Mouse (Mus musculus) adrenal gland, postnatal 25 days (tissue): ENCODE data around the gene Pip5kl1. TPM values are rescaled to one million over a fixed set of nuclear protein-coding genes. Genes with fewer than 3 reads are reported as not detected.

Experiments used
- DNase-seq: peaks from one replicate; pipeline ENCODE4 v3.0.0; 2021; ENCODE audit warnings: mixed read lengths
- total RNA-seq: library from RNA; stranded (reverse); gene quantifications from 2 replicates; pipeline ENCODE4 v1.2.3, GENCODE M21; 2021

Gene Pip5kl1
- total RNA-seq, 1 experiment from 2014 or later = not detected

DNA sequence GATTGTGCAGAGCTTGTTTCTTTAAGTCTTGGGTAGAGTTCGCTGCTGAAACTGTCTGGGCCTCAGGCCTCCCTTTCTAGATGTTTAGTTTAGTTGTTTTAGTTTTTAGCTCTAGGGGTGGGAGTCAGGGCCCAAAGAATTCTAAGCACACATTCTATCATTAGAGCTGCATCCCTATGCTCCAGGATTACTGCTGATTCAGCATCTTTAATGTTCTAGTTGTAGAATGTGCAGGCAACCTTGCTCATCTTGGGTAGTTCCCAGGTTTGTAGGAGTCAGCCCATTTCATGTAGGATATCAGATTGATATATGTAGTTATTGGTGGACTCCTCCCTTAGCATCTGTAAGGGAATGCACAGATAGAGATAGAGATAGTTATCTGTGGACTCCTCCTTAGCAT is 42.5 kb downstream of the Pip5kl1 start:
- DNase-seq = no peak

DNA sequence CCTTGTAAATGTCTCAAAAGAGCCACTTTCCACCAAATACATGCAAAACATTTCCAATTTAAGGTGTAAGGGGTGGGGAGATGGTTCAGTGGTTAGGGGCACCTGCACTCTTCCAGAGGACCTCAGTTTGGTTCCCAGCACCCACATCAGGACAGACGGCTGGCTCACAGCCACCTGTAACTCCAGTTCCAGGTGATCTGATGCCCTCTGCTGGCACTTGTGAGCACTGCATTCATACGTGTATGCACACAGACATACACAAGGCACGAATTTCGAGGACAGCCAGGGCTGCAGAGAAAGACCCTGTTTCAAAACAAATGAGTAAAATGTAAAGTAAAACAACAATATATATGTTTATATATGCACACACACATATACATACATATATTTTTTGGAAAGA is 43.0 kb downstream of the Pip5kl1 start:
- DNase-seq = no peak

GRCm38 (mm10) chr2:32618051-32618450 is 43.5 kb downstream of the Pip5kl1 start:
- DNase-seq = no peak

- DNase-seq = peak; percentile 58
Measured at GRCm38 (mm10) chr2:32620682-32621516, 46.3 kb downstream of the Pip5kl1 start.

- no peak for DNase-seq
Measured at GRCm38 (mm10) chr2:32621517-32621859, 46.9 kb downstream of the Pip5kl1 start, which contains the start of gene Ak1. TSS of gene Ak1 (plus strand) at chr2:32621758.

- DNase-seq = no peak
Measured at GRCm38 (mm10) chr2:32624111-32624748, 49.6 kb downstream of the Pip5kl1 start.

GRCm38 (mm10) chr2:32625212-32625872 is 50.7 kb downstream of the Pip5kl1 start:
- peak; percentile 81 for DNase-seq

DNA sequence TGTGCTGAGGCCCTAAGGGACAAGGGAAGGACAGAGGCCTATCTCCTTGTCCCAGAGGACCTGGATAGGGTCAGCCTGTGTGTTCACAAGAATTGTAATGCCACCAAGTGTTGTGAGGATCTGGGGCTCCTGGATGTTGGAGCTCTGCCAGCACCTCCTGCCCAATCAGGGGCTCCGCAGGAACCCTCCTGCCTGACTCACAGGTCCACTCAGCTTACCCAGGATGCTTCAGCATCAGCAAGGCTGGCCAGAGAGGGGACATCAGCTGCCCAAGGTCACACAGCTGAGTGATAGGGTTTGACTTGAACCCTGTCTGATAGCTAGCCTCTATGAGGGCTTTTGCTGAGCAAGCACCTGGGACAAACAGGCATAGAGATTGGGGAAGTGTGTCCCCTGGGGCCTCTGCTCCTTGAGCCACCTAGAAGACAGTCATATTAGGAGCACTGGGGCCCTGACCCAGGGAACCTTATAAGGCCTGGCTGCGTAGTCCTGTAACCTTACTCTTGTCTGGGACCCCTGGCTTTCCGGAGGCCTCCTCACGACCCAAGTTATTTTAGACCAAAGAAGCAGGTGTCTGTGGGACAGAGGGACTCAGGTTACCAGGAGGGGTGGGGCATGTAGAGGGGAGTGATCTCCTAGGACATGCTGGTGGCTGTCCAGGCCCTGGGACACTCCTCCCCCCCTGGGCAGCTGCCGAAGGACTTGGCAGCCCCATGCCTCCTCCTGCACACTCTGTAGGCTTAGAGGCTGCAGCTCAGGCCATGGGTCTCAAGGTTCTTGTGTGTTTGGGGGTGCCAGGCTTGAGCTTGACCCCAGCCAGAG is 51.5 kb downstream of the Pip5kl1 start:
- DNase-seq = peak; percentile 83

DNA sequence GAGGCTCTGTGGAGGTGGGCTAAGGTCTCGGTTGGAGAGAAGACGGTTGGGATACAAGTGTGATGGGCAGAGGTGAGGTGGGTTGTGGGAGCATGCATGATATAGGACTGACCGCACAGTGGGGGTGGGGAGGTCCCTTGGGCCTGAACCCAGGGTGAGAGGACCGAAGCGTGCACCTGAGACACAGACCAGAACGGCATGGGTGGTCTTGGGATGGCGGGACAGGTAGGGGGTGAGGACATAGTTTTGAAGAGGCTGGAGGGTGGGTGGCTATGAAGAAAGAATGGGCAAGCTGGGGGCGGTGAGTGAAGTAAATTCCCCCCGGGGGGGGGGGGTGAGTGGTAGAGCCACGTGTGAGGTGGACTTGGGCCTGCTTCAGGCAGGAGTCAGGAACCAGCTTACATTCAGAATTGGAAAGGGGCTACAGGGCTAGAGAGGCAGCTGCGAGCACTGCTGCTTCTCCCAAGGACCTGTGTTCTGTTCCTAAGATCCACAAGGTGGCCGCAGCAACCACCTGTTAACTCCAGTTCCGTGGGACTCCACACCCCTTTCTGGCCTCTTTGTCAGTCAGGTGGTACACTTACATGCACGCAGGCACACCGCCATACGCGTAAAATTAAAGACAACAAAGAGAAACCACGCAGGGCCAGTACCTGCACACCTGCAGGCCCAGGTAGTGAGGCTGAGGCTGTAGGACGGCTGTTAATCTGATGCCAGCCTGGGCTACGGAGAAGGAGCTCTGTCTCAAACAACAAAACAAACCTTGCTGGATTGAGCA is 52.9 kb downstream of the Pip5kl1 start:
- DNase-seq = no peak

DNA sequence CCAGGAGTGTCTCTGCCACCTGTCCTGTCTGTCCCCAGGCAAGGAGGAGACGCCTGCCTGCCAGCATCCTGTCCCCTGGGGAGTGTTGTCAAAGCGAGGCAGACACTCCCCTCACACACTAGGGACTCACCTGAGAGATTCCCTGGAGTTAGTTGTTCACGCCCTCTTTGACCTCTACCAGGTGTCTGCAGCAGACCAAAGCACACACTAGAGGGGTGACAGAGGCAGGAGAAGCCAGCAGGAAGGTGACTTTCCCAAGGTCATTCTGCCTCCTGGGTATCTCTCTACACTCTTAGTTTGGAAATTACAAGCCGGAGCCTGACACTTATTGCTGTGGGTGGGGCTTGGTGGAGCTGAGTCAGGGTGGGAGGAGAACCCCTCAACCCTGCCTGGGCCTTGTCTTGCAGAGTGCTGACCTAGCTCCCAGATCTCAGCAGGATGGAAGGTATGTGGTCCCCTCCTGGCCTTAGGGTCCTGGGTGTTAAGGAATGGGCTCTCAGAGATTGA is 53.5 kb downstream of the Pip5kl1 start:
- no peak for DNase-seq

DNA sequence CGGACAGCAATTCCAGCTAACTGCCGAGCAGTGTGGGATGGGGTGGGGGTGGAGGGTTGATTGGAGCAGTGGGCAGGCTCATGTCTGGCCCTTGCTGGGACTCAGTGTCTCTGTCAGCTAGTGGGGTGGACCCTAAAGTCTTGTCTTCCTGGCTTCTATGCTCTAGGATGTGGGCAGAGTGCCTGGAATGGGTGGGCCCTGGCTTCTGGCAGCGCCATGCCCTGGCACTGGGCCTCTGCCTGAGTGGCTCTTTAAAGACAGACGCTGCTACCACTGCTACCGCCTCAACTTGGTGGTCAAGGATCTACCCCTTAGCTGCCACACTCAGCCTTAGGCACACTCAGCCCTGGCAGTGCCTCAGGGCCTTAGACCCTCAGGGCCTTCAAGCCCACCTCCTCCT is 54.1 kb downstream of the Pip5kl1 start:
- DNase-seq = peak; percentile 67

DNA sequence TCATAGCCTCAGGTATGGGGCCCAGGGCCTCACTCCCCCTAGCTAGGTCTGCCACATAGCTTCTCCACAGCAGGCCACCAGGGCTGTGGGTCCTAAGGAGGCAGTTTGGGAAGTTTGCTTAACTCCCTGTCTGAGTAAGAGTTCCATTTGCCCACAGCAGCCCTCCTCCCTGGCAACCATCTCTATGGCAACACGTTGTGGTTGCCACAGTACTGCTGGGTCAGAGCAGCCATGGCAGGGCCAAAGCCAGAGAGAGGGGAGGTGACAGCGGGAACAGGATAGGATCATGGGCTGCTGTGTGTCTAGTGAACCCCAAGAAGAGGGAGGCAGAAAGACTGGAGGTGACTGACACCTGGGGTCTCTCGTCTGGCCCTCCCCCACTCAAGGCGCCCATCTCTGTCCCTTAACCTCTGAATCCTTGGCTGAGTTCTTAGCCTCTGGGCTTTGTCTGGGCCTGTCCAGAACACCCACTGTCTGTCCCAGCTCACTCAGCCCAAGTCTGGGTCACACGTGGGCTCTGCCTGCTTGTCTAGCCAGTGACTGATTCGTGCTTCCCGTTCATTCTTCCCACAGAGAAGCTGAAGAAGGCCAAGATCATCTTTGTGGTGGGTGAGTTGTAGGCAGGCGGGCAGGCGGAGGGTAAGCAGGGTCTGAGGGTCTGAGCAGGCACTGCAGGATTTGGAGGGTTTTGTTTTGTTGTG is 54.8 kb downstream of the Pip5kl1 start:
- DNase-seq = peak; percentile 46

DNA sequence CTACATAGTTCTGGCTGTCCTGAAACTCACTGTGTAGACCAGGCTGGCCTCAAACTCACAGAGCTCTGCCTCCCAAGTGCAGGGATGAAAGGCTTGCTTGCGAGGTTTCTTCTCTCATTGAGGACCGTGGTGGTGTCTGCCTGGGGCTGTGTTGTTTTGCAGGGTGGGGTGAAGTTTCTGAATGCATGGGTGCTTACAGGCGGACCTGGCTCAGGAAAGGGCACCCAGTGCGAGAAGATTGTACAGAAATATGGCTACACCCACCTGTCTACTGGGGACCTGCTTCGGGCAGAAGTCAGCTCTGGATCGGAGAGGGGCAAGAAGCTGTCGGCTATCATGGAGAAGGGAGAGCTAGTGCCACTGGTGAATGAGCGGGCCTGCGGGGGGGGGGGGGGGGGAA is 55.4 kb downstream of the Pip5kl1 start:
- DNase-seq = no peak

GRCm38 (mm10) chr2:32631046-32631445 is 56.4 kb downstream of the Pip5kl1 start:
- no peak for DNase-seq

DNA sequence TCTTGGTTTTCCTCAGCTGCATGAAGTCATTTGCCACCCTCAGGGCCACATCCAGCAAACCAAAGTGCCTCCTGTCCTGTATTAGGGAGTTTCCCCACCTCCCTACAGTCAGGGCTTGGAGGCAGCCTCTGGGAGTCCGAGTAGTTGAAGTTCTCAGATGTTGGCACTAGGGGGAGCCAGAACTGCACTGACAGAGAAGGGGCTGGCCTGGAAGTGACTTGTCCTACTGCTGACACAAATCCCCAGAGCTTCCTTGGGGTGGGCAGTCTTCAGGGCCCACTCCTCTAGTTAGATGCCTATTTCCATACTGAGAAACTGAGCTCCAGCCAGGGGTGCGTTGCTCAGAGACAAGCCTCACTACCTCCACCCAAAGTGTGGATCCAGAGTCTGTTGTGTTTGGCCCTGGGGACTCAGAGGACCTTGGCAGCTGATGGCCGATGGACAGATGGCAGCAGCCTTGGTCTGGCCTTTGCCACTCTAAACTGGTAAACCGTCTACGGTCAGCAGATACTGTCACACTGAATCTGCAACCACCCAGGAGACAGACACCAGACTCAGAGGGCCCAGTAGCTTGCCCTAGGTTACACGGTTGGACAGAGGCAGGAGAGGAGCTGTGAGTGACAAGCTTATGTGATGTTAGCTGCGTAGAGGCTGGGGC is 57.3 kb downstream of the Pip5kl1 start:
- DNase-seq = peak; percentile 73

Other genes with a start within 250 kb of the Pip5kl1 start
- gene Ciz1, start 222.5 kb upstream of the Pip5kl1 start, total RNA-seq = 85.5 and 107 TPM in 2 replicates
- gene Dnm1, start 221.5 kb upstream of the Pip5kl1 start, total RNA-seq = 13.1 and 20.4 TPM in 2 replicates
- gene 1110008P14Rik, start 192.9 kb upstream of the Pip5kl1 start, total RNA-seq = 173 and 191 TPM in 2 replicates
- 1.0 and 1.5 TPM in 2 replicates for gene Lcn2, start 186.5 kb upstream of the Pip5kl1 start, total RNA-seq
- 49.8 and 51.8 TPM in 2 replicates for gene Ptges2, start 178.9 kb upstream of the Pip5kl1 start, total RNA-seq
- 5.5 and 5.6 TPM in 2 replicates for gene Naif1, start 124.3 kb upstream of the Pip5kl1 start, total RNA-seq
- gene Slc25a25, start 123.4 kb upstream of the Pip5kl1 start, total RNA-seq = 16.4 and 28.0 TPM in 2 replicates
- 32.3 and 35.5 TPM in 2 replicates for gene Fam102a, start 39.5 kb upstream of the Pip5kl1 start, total RNA-seq
- 63.7 and 66.8 TPM in 2 replicates for gene Dpm2, start 3.9 kb upstream of the Pip5kl1 start, total RNA-seq
- not detected in 2 replicates for gene 9430097D07Rik, start 887 bp downstream of the Pip5kl1 start, total RNA-seq
- gene St6galnac4, start 12.3 kb downstream of the Pip5kl1 start, total RNA-seq = 8.8 and 9.4 TPM in 2 replicates
- 48.4 and 56.0 TPM in 2 replicates for gene St6galnac6, start 24.9 kb downstream of the Pip5kl1 start, total RNA-seq
- gene Ak1, start 47.0 kb downstream of the Pip5kl1 start, total RNA-seq = 43.4 and 61.9 TPM in 2 replicates
- 105 and 106 TPM in 2 replicates for gene Eng, start 71.8 kb downstream of the Pip5kl1 start, total RNA-seq
- gene Fpgs, start 129.3 kb downstream of the Pip5kl1 start, total RNA-seq = 12.5 and 15.4 TPM in 2 replicates
- gene Cdk9, start 138.3 kb downstream of the Pip5kl1 start, total RNA-seq = 83.6 and 96.8 TPM in 2 replicates
- gene Sh2d3c, start 146.3 kb downstream of the Pip5kl1 start, total RNA-seq = 14.3 and 23.7 TPM in 2 replicates
- gene 6330409D20Rik, start 166.2 kb downstream of the Pip5kl1 start, total RNA-seq = not detected in 2 replicates
- 24.7 and 30.8 TPM in 2 replicates for gene Tor2a, start 182.4 kb downstream of the Pip5kl1 start, total RNA-seq
- gene Ttc16, start 200.8 kb downstream of the Pip5kl1 start, total RNA-seq = 0.15 and 0.24 TPM in 2 replicates
- 5.7 and 5.9 TPM in 2 replicates for gene Ptrh1, start 201.0 kb downstream of the Pip5kl1 start, total RNA-seq
- not detected in 2 replicates for gene Cfap157, start 209.6 kb downstream of the Pip5kl1 start, total RNA-seq